Mouse (Mus musculus): ENCODE measurements around the gene Map3k12. TPM values are rescaled to one million over a fixed set of nuclear protein-coding genes. Genes with fewer than 3 reads are reported as not detected.

Map3k12 gene
- total RNA-seq, 2 experiments from 2014 or later, result 96.4 to 103 TPM

DNA sequence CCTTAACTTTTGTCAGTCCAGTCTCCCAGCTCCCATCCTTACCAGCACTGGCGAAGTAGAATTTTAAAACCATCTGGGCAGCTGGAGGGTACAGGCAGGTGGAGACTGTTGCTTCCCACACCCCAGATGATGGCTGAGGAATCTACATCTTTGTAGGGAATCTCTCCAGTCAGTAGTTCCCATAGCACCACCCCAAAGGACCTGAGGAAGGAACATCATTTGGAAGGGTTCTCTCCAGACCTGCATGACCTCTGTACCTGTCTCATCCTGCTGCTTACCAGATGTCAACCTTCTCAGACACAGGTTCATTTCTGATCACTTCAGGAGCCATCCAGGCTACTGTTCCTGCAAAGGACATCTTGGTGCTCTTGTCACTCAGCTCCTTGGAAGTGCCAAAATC, 13.4 kb downstream of the Map3k12 start, which contains the start of gene Gm10337:
TSS of gene Gm10337 (plus strand) at position 276 of the 400 bp plus-strand sequence.
- no peak for DNase-seq

- DNase-seq, result no peak
These were observed 14.5 kb downstream of the Map3k12 start for GRCm38 (mm10) chr15:102502254-102502840.

- no peak for DNase-seq
These were observed 15.6 kb downstream of the Map3k12 start for GRCm38 (mm10) chr15:102501084-102501814.

DNA sequence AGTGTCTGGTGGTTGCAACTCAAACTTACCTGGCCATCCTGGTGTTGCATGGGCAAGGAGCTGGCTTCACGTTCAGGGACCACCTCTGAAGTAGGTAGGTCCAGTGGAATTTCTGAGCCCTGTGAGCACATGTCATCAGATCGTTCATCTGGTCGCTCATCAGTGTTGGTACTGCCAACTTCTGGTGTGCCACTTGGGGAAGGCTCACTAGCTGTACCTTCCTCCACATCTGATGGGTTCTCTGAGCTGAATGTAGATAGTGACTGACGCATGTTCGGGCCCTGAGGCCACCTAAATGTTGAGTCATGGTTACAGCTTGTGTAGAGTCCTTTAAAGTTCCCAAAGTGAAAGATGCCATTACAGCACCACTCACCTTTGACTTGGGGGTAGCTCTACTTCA, 16.4 kb downstream of the Map3k12 start:
- no peak for DNase-seq

DNA sequence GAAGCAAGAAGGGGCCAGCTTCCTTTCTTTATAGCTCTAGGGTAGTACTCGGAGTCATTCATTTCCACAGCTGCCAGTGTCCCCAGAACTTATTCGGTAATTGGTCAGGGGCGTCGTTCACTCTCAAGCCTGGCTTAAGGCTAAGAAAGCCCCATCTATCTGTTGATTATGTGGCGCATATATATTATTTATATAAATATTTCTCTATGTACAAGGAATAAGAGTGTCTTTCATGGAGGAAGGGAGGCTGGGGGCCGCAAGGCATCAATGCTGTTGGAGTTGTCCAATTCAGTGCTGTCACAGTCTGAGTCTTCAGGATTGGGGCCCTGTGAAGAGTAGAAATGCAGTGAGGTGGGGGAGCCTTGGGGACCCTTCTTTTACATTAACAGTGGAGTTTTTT, 17.0 kb downstream of the Map3k12 start:
- no peak for DNase-seq

GRCm38 (mm10) chr15:102499370-102499769, 17.5 kb downstream of the Map3k12 start:
- DNase-seq, result no peak

DNA sequence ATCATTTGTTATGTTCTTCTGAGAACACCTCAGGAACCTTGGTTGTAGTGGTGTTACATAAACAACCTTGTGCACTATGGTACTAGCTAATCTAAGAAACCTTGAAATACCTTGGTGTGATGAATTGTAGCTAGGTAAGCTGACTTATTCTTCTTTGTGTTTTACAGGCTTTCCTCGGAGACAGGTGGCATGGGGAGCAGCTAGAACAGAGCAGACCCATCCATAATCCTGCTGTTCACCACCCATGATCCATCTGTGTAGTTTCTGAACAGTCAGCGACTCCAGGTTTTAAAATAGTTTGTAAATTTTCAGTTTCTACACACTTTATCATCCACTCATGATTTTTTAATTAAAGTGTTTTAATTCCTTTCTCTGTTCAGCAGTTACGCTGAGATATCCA, 18.5 kb downstream of the Map3k12 start:
- no peak for DNase-seq

- no peak for DNase-seq
These were observed 29.2 kb downstream of the Map3k12 start for GRCm38 (mm10) chr15:102487664-102488063.

DNA sequence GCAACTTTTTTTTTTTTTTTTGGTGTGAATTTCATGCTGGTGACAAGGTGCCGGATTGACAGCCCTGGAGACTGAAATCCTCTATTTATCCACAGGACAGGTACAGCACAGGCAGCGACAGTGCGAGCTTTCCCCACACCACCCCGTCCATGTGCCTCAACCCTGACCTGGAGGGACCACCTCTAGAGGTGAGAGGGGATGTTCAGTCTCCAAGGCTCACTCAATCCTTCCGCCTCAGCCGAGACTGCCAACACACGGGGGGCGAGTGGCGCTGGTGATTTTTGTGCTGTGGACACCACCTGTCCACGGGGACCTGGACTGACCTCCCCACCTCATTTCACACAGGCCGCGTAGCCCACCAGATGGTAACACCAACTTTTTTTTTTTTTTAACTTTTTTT, 31.0 kb downstream of the Map3k12 start:
- no peak for DNase-seq

DNA sequence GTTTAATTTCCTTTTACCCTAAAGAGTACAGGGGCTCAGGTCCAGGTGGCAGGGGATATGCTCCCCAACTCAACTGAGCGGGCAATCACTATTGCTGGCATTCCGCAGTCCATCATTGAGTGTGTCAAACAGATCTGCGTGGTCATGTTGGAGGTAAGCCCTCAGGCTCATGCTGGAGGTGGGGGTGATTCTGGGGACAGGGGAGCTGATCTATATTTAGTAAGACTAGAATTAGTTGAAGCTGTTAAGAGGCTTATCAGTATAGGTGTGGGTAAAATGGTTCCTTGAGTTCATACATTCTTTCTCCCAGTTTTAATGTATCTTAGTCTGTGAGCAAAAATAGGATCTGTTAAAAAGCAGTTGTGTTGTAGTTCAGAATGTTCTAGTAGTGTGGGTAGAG, 33.7 kb downstream of the Map3k12 start:
- no peak for DNase-seq

- no peak for DNase-seq
These were observed 42.3 kb downstream of the Map3k12 start for GRCm38 (mm10) chr15:102474520-102474919.

DNA sequence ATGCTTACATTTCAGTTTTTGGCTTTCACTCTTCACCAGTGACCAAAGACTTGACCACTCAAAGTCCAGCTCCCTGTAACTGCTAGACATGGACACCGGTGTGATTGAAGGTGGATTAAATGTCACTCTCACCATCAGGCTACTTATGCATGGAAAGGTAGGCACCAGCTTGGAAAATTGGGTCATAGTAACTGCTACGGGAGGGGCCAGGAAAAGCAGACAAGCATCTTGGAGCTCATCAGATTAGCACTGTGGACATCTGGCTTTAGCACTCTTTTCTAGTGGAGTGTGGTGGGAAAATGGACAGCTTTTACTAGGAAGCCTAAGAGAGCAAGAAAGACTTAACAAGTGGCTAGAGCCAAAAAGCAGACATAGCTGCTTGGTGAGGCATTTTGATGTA, 43.6 kb downstream of the Map3k12 start:
- no peak for DNase-seq

DNA sequence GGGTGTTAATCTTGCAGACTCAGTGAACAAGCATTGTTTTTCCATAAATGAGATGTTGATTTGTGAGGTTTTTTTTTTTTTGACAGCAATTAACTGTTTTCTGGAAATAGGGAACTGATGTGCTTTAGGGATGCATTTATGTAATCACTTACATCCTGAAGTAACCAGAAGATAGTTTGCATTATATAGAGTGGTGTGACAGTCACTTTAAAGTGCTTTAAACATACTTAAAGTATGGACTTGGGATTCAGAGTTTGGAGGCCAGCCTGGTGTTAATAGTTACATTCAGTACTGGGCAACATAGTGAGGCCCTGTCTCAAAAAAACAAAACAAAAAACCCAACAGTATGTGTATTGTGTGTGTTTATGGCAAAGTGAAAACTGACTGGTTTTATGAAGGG, 45.1 kb downstream of the Map3k12 start:
- no peak for DNase-seq

GRCm38 (mm10) chr15:102471295-102471645, 45.6 kb downstream of the Map3k12 start:
- DNase-seq, result no peak

DNA sequence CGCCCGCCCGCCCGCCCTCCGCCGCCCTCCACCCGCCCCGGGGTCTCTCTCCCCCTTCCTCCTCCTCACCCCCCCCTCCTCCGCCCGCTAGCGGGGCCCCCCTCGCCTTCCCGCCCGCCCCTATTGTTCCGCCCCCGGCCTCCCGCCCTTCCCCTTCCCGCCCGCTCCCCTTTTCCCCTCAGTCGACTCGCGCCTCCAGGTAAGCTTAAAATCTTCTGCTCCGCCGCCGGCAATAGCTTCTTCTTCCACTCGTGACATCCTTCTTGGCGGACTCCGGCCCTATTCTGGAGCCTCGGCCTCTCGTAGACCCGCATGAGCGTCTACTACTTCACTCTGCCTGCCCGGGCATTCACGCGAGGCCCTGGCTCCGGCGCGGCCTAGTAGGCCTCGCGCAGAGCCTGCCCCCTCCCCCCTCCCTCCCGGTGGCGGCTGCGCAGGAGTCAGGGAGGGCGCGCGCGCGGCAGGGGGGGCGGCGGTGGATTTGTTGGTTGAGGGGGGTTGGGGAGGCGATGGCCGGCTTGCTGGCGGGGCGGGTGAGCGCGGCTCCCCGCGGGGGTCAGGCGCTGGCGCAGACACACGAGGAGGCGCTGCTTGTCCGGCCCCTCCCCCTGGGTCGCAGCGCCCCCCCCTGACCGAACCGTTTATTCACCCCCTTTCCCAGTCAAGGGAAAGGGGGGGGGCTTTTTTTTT, 46.1 kb downstream of the Map3k12 start:
- DNase-seq, result peak; percentile 77

- DNase-seq, result peak; percentile 96 to 97
These were observed 46.7 kb downstream of the Map3k12 start, which contains the start of gene Pcbp2 for GRCm38 (mm10) chr15:102470183-102470604. Pcbp2 (plus strand) TSS chr15:102470539.

GRCm38 (mm10) chr15:102468675-102469370, 48.0 kb downstream of the Map3k12 start:
- no peak for DNase-seq

DNA sequence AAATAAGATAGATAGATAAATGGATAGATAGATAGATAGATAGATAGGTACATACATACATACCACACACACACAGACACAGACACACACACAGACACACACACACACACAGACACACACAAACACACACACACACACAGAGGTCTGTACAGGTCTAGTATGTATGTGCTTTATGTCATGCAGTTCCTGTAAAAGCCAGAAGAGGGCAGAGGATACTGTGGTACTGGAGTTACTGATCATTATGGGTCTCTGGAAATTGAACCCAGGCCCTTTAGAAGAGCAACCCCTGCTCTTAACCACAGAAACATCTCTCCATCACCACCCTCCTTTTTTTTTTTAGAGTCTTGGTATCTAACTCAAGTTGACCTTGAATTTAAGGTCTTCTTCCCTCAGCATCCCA, 53.2 kb downstream of the Map3k12 start:
- DNase-seq, result no peak

DNA sequence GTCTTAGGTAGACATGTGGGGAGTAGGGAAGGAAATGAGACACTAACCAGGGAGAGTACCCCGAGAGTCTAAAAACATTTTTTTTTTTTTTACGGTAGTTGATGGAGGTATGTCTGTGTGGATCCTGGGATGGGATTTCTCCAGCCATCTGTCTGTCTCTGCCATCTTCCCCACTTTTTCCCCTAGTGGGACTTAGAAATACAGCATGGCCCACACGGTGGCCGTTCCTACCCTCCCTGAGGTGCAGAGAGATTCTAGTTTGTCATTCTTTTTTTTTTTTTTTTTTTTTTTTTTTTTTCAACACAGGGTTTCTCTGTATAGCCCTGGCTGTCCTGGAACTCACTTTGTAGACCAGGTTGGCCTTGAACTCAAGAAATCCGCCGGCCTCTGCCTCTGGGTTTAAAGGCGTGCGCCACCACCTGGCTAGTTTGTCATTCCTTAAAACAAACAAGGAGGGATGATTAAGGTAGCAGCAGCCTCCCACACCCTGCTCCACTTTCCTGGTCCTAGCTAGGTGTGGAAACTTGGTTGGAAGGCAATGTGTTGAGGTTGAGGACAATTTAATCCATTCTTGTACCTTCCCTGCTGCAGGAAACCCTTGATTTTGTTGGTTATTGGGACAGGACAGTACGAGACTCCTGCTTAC, 55.3 kb downstream of the Map3k12 start:
- DNase-seq, result no peak

- DNase-seq, result no peak
These were observed 55.9 kb downstream of the Map3k12 start for GRCm38 (mm10) chr15:102460971-102461370.

DNA sequence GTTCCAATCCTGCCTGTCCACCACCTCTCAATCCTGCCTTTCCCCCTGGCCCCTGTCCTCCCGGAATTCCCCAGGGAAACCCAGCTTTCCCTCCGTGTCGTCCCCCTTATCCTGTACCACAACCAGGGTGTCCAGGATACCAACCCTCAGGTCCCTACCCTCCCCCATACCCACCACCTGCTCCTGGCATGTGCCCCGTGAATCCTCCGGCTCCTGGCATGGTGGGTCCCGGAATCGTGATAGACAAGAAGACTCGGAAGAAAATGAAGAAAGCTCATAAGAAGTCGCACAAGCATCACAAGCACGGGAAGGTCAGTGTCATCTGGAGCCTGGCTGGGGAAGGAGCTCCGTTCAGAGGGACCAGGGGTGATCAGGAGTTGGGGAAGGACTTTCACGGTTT, 56.5 kb downstream of the Map3k12 start:
- no peak for DNase-seq

GRCm38 (mm10) chr15:102459847-102460246, 57.0 kb downstream of the Map3k12 start:
- no peak for DNase-seq

DNA sequence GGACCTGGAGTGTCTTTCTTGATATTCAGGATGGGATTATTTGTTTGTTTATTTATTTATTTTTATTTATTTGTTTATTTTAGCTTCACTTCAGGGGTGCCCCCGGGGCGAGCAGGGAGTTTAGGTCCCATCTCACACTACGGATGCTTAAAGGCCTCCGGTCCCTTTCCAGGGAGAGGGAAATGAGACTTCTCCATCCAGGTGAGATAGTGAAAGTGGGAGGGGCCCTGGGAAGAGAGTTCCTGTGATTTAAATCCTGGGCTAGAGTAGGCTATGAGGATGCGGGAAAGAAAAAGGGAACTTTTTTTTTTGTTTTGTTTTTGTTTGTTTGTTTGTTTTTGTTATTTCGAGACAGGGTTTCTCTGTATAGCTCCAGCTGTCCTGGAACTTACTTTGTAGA, 57.5 kb downstream of the Map3k12 start:
- no peak for DNase-seq

All from layer of hippocampus, postnatal 36 days (tissue).